Comparison of ENCODE assay signal across 8 mouse cellular contexts in the genomic region with DNA sequence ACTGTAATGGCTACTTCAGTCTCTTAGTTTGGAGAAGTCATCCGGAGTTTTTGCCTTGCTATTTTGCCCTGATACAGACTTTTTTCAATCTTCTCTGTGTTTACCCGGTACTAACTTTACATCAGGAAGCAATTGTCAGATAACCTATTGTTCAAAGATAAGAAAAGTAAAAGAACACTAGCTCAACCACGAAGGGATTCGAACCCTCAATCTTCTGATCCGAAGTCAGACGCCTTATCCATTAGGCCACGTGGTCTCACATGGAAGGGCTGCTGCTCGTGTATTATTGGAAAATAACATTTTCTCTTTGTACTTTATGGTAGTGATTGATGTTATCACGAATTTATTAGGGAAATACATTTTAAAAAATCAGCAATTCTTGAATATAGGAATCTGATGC. TPM values are rescaled to one million over a fixed set of nuclear protein-coding genes. Genes with fewer than 3 reads are reported as not detected.
A peak's percentile ranks its signal among the peaks of the same experiment; 100 is the strongest.
DNase-seq lines count a peak whose midpoint lies in the region; ATAC-seq lines count a peak whose summit lies in the region.

No protein-coding gene starts in this region.

- no peaks in the 10 kb centered on the region for H3K9me3 ChIP-seq in midbrain, embryonic 10.5 days (replicated peaks)
- H3K9me3 ChIP-seq in midbrain, embryonic 13.5 days, result no peaks in the 10 kb centered on the region
- no peaks in the 10 kb centered on the region for H3K9me3 ChIP-seq in forebrain, embryonic 15.5 days
- no peaks in the 10 kb centered on the region for H3K9me3 ChIP-seq in intestine, embryonic 16.5 days (ENCODE audit: control insufficient read depth, low read length)
- no peaks in the 10 kb centered on the region for H3K9me3 ChIP-seq in liver, embryonic 12.5 days (replicated peaks)

- H3K36me3 ChIP-seq in midbrain, embryonic 10.5 days, result no peaks in the 10 kb centered on the region
- H3K36me3 ChIP-seq in midbrain, embryonic 13.5 days, result no peaks in the 10 kb centered on the region
- H3K36me3 ChIP-seq in forebrain, embryonic 15.5 days, result no peaks in the 10 kb centered on the region
- no peaks in the 10 kb centered on the region for H3K36me3 ChIP-seq in intestine, embryonic 16.5 days (ENCODE audit: control insufficient read depth, insufficient read depth, low read length)
- no peaks in the 10 kb centered on the region for H3K36me3 ChIP-seq in liver, embryonic 12.5 days

- H3K4me3 ChIP-seq in midbrain, embryonic 10.5 days, result peak overlapping the region; percentile 32
- no peak overlapping the region for H3K4me3 ChIP-seq in midbrain, embryonic 13.5 days (replicated peaks)
- H3K4me3 ChIP-seq in forebrain, embryonic 15.5 days, result no peak overlapping the region
- no peak overlapping the region for H3K4me3 ChIP-seq in intestine, embryonic 16.5 days (ENCODE audit: low read length)
- H3K4me3 ChIP-seq in liver, embryonic 12.5 days, result peak overlapping the region; percentile 37; the same call in 1 of the 2 replicates

- H3K27me3 ChIP-seq in midbrain, embryonic 10.5 days (ENCODE audit: low read depth, poor library complexity, severe bottlenecking), result no peaks in the 10 kb centered on the region
- H3K27me3 ChIP-seq in midbrain, embryonic 13.5 days, result peaks cover 28% of the 10 kb centered on the region
- no peaks in the 10 kb centered on the region for H3K27me3 ChIP-seq in forebrain, embryonic 15.5 days
- no peaks in the 10 kb centered on the region for H3K27me3 ChIP-seq in intestine, embryonic 16.5 days (replicated peaks; ENCODE audit: control insufficient read depth, insufficient read depth, low read length)
- H3K27me3 ChIP-seq in liver, embryonic 12.5 days (replicated peaks), result no peaks in the 10 kb centered on the region

- DNase-seq in midbrain, embryonic 10.5 days (ENCODE audit: low spot score), result peak; percentile 59
- DNase-seq in adrenal gland, postnatal 25 days, result peak; percentile 15
- peak; percentile 77 to 89 for DNase-seq in right cerebral cortex, adult 2 months (ENCODE audit: low spot score in 2 of 2)
- no peak for DNase-seq in ovary, postnatal 14 days (ENCODE audit: low spot score)

- H3K9ac ChIP-seq in midbrain, embryonic 13.5 days (replicated peaks), result no peak overlapping the region
- no peak overlapping the region for H3K9ac ChIP-seq in forebrain, embryonic 15.5 days (replicated peaks)
- H3K9ac ChIP-seq in intestine, embryonic 16.5 days (ENCODE audit: low read depth, low read length), result no peak overlapping the region
- 0 out of 2 replicates have a peak overlapping the region, but pooled peaks have one; percentile 39 for H3K9ac ChIP-seq in liver, embryonic 12.5 days

- H3K27ac ChIP-seq in midbrain, embryonic 10.5 days (replicated peaks), result no peak overlapping the region
- no peak overlapping the region for H3K27ac ChIP-seq in midbrain, embryonic 13.5 days
- H3K27ac ChIP-seq in forebrain, embryonic 15.5 days (replicated peaks), result no peak overlapping the region
- no peak overlapping the region for H3K27ac ChIP-seq in intestine, embryonic 16.5 days (ENCODE audit: low read length)
- peak overlapping the region; percentile 60; the same call in 1 of the 2 replicates for H3K27ac ChIP-seq in liver, embryonic 12.5 days

- H3K4me1 ChIP-seq in midbrain, embryonic 10.5 days, result peaks cover 52% of the 10 kb centered on the region
- peaks cover 14% of the 10 kb centered on the region for H3K4me1 ChIP-seq in midbrain, embryonic 13.5 days (replicated peaks)
- peaks cover 4% of the 10 kb centered on the region for H3K4me1 ChIP-seq in forebrain, embryonic 15.5 days
- peaks cover 10% of the 10 kb centered on the region; the same call in 1 of the 2 replicates for H3K4me1 ChIP-seq in intestine, embryonic 16.5 days (ENCODE audit: control insufficient read depth, insufficient read depth, low read length)
- H3K4me1 ChIP-seq in liver, embryonic 12.5 days, result peaks cover 74% of the 10 kb centered on the region

- under 1% methylated on average over 9 of the region's 9 CpGs for WGBS in midbrain, embryonic 10.5 days
- WGBS in midbrain, embryonic 13.5 days, result 3% methylated on average over 9 of the region's 9 CpGs
- WGBS in forebrain, embryonic 15.5 days, result 2% methylated on average over 9 of the region's 9 CpGs
- 4% methylated on average over 9 of the region's 9 CpGs for WGBS in intestine, embryonic 16.5 days
- 1% methylated on average over 9 of the region's 9 CpGs for WGBS in liver, embryonic 12.5 days (ENCODE audit: insufficient replicate concordance)

- ATAC-seq in midbrain, embryonic 13.5 days, result no peak
- ATAC-seq in forebrain, embryonic 15.5 days (replicated peaks), result peak; percentile 54; the same call in 1 of the 2 replicates
- ATAC-seq in intestine, embryonic 16.5 days, result no peak
- ATAC-seq in liver, embryonic 12.5 days, result no peak

- no peak overlapping the region for H3K4me2 ChIP-seq in midbrain, embryonic 13.5 days (replicated peaks)
- no peak overlapping the region for H3K4me2 ChIP-seq in forebrain, embryonic 15.5 days (replicated peaks)
- peak overlapping the region; percentile 7; the same call in 1 of the 2 replicates for H3K4me2 ChIP-seq in intestine, embryonic 16.5 days (ENCODE audit: low read depth, low read length)
- H3K4me2 ChIP-seq in liver, embryonic 12.5 days, result peak overlapping the region; percentile 52

RNA-seq across cellular contexts. Expression of gene Btn2a2, which starts 15.1 kb away (rescaled TPM):
- 0.26 and 0.38 TPM in 2 replicates for polyA plus RNA-seq in midbrain, embryonic 10.5 days (2016; fragmentation: Nextera tagmentation; extraction: Ambion mirVana)
- polyA plus RNA-seq in midbrain, embryonic 13.5 days (2015; fragmentation: Nextera tagmentation; extraction: Ambion mirVana), result 0.13 TPM in 2 replicates
- not detected in 2 replicates for total RNA-seq in adrenal gland, postnatal 25 days (2021)
- 0.11 TPM in 1 of 2 replicates, not detected in the other for polyA plus RNA-seq in forebrain, embryonic 15.5 days (2015; fragmentation: Nextera tagmentation; extraction: Ambion mirVana)
- polyA plus RNA-seq in intestine, embryonic 16.5 days (2015; fragmentation: Nextera tagmentation; extraction: Ambion mirVana), result 0.12 TPM in 2 replicates
- polyA plus RNA-seq in liver, embryonic 12.5 days (2016; fragmentation: Nextera tagmentation; extraction: Ambion mirVana), result 0.07 TPM in 1 of 2 replicates, not detected in the other

RNA-seq across cellular contexts. Expression of gene Hist1h4h, which starts 27.1 kb away (rescaled TPM):
- polyA plus RNA-seq in midbrain, embryonic 10.5 days (2016; fragmentation: Nextera tagmentation; extraction: Ambion mirVana), result 2.0 and 4.1 TPM in 2 replicates
- 6.4 and 7.4 TPM in 2 replicates for polyA plus RNA-seq in midbrain, embryonic 13.5 days (2015; fragmentation: Nextera tagmentation; extraction: Ambion mirVana)
- total RNA-seq in adrenal gland, postnatal 25 days (2021), result 474 and 516 TPM in 2 replicates
- polyA plus RNA-seq in forebrain, embryonic 15.5 days (2015; fragmentation: Nextera tagmentation; extraction: Ambion mirVana), result 4.9 and 6.0 TPM in 2 replicates
- 3.5 and 3.7 TPM in 2 replicates for polyA plus RNA-seq in intestine, embryonic 16.5 days (2015; fragmentation: Nextera tagmentation; extraction: Ambion mirVana)
- 4.4 and 4.7 TPM in 2 replicates for polyA plus RNA-seq in liver, embryonic 12.5 days (2016; fragmentation: Nextera tagmentation; extraction: Ambion mirVana)

RNA-seq across cellular contexts. Expression of gene Hist1h2af, which starts 29.9 kb away (rescaled TPM):
- 4.7 and 9.5 TPM in 2 replicates for polyA plus RNA-seq in midbrain, embryonic 10.5 days (2016; fragmentation: Nextera tagmentation; extraction: Ambion mirVana)
- 1.3 and 3.0 TPM in 2 replicates for polyA plus RNA-seq in midbrain, embryonic 13.5 days (2015; fragmentation: Nextera tagmentation; extraction: Ambion mirVana)
- 63.3 and 106 TPM in 2 replicates for total RNA-seq in adrenal gland, postnatal 25 days (2021)
- 2.8 and 6.7 TPM in 2 replicates for polyA plus RNA-seq in forebrain, embryonic 15.5 days (2015; fragmentation: Nextera tagmentation; extraction: Ambion mirVana)
- polyA plus RNA-seq in intestine, embryonic 16.5 days (2015; fragmentation: Nextera tagmentation; extraction: Ambion mirVana), result 2.5 and 3.6 TPM in 2 replicates
- 7.8 and 13.9 TPM in 2 replicates for polyA plus RNA-seq in liver, embryonic 12.5 days (2016; fragmentation: Nextera tagmentation; extraction: Ambion mirVana)

RNA-seq across cellular contexts. Expression of gene Hist1h3g, which starts 31.4 kb away (rescaled TPM):
- 5.5 and 5.6 TPM in 2 replicates for polyA plus RNA-seq in midbrain, embryonic 10.5 days (2016; fragmentation: Nextera tagmentation; extraction: Ambion mirVana)
- polyA plus RNA-seq in midbrain, embryonic 13.5 days (2015; fragmentation: Nextera tagmentation; extraction: Ambion mirVana), result 3.1 and 5.3 TPM in 2 replicates
- total RNA-seq in adrenal gland, postnatal 25 days (2021), result 24.0 and 39.4 TPM in 2 replicates
- polyA plus RNA-seq in forebrain, embryonic 15.5 days (2015; fragmentation: Nextera tagmentation; extraction: Ambion mirVana), result 2.7 and 3.4 TPM in 2 replicates
- polyA plus RNA-seq in intestine, embryonic 16.5 days (2015; fragmentation: Nextera tagmentation; extraction: Ambion mirVana), result 2.6 and 3.7 TPM in 2 replicates
- polyA plus RNA-seq in liver, embryonic 12.5 days (2016; fragmentation: Nextera tagmentation; extraction: Ambion mirVana), result 12.9 and 16.3 TPM in 2 replicates

RNA-seq across cellular contexts. Expression of gene Btn1a1, which starts 38.1 kb away (rescaled TPM):
- polyA plus RNA-seq in midbrain, embryonic 10.5 days (2016; fragmentation: Nextera tagmentation; extraction: Ambion mirVana), result 0.04 and 0.06 TPM in 2 replicates
- polyA plus RNA-seq in midbrain, embryonic 13.5 days (2015; fragmentation: Nextera tagmentation; extraction: Ambion mirVana), result 0.04 and 0.13 TPM in 2 replicates
- not detected in 2 replicates for total RNA-seq in adrenal gland, postnatal 25 days (2021)
- polyA plus RNA-seq in forebrain, embryonic 15.5 days (2015; fragmentation: Nextera tagmentation; extraction: Ambion mirVana), result 0.05 and 0.08 TPM in 2 replicates
- polyA plus RNA-seq in intestine, embryonic 16.5 days (2015; fragmentation: Nextera tagmentation; extraction: Ambion mirVana), result 0.07 and 0.11 TPM in 2 replicates
- polyA plus RNA-seq in liver, embryonic 12.5 days (2016; fragmentation: Nextera tagmentation; extraction: Ambion mirVana), result 1.9 and 2.5 TPM in 2 replicates

Comparison
In these comparisons a context has a peak if more than half of its experiments do, and no peak if none do; other contexts are left out.
1. H3K4me3 ChIP-seq: peak in midbrain, embryonic 10.5 days (single experiment) and liver, embryonic 12.5 days (single experiment); none in midbrain, embryonic 13.5 days (single experiment), forebrain, embryonic 15.5 days (single experiment) and intestine, embryonic 16.5 days (single experiment).
2. H3K4me2 ChIP-seq: peak in intestine, embryonic 16.5 days (single experiment) and liver, embryonic 12.5 days (single experiment); none in midbrain, embryonic 13.5 days (single experiment) and forebrain, embryonic 15.5 days (single experiment).